Mouse (Mus musculus): ENCODE data around the gene Phf2.
A peak's percentile ranks its signal among the peaks of the same experiment; 100 is the strongest.
"Not testable (repeated sequence)": the region's sequence is repeated elsewhere in the genome, so short reads cannot be mapped to it uniquely, and the experiment has no call there.

The Phf2 gene

GRCm38 (mm10) chr13:48858054-48858453, 12.9 kb downstream of the Phf2 start:
- DNase-seq (ENCODE audit: low spot score): no peak

- DNase-seq (ENCODE audit: low spot score): peak; percentile 36
Observed at GRCm38 (mm10) chr13:48857246-48857932, 13.5 kb downstream of the Phf2 start.

- no peak for DNase-seq (ENCODE audit: low spot score)
Observed at GRCm38 (mm10) chr13:48853947-48854346, 17.0 kb downstream of the Phf2 start.

- DNase-seq (ENCODE audit: low spot score): no peak
Observed at GRCm38 (mm10) chr13:48853475-48853874, 17.4 kb downstream of the Phf2 start.

- DNase-seq (ENCODE audit: low spot score): no peak
Observed at GRCm38 (mm10) chr13:48852859-48853258, 18.1 kb downstream of the Phf2 start.

GRCm38 (mm10) chr13:48851719-48852118, 19.2 kb downstream of the Phf2 start:
- DNase-seq (ENCODE audit: low spot score): no peak

- no peak for DNase-seq (ENCODE audit: low spot score)
Observed at GRCm38 (mm10) chr13:48850771-48851170, 20.1 kb downstream of the Phf2 start.

- DNase-seq (ENCODE audit: low spot score): no peak
Observed at GRCm38 (mm10) chr13:48850326-48850725, 20.6 kb downstream of the Phf2 start.

GRCm38 (mm10) chr13:48849155-48849554, 21.8 kb downstream of the Phf2 start:
- no peak for DNase-seq (ENCODE audit: low spot score)

- DNase-seq (ENCODE audit: low spot score): no peak
Observed at GRCm38 (mm10) chr13:48845308-48845707, 25.6 kb downstream of the Phf2 start.

- DNase-seq (ENCODE audit: low spot score): no peak
Observed at GRCm38 (mm10) chr13:48843530-48843929, 27.4 kb downstream of the Phf2 start.

GRCm38 (mm10) chr13:48841905-48842592, 28.9 kb downstream of the Phf2 start:
- DNase-seq (ENCODE audit: low spot score): no peak

- no peak for DNase-seq (ENCODE audit: low spot score)
Observed at GRCm38 (mm10) chr13:48838284-48838683, 32.6 kb downstream of the Phf2 start.

- DNase-seq (ENCODE audit: low spot score): no peak
Observed at GRCm38 (mm10) chr13:48837537-48837936, 33.4 kb downstream of the Phf2 start.

GRCm38 (mm10) chr13:48830528-48831250, 40.2 kb downstream of the Phf2 start:
- no peak for DNase-seq (ENCODE audit: low spot score)

- DNase-seq (ENCODE audit: low spot score): no peak
Observed at GRCm38 (mm10) chr13:48829780-48830179, 41.1 kb downstream of the Phf2 start.

GRCm38 (mm10) chr13:48822871-48823270, 48.0 kb downstream of the Phf2 start:
- DNase-seq (ENCODE audit: low spot score): no peak

- no peak for DNase-seq (ENCODE audit: low spot score)
Observed at GRCm38 (mm10) chr13:48822288-48822687, 48.6 kb downstream of the Phf2 start.

- no peak for DNase-seq (ENCODE audit: low spot score)
Observed at GRCm38 (mm10) chr13:48819131-48819530, 51.8 kb downstream of the Phf2 start.

GRCm38 (mm10) chr13:48814406-48814805, 56.5 kb downstream of the Phf2 start:
- no peak for DNase-seq (ENCODE audit: low spot score)

GRCm38 (mm10) chr13:48810991-48811390, 59.9 kb downstream of the Phf2 start:
- no peak for DNase-seq (ENCODE audit: low spot score)

- no peak for DNase-seq (ENCODE audit: low spot score)
Observed at GRCm38 (mm10) chr13:48810274-48810823, 60.6 kb downstream of the Phf2 start.

- DNase-seq (ENCODE audit: low spot score): not testable (repeated sequence)
Observed at GRCm38 (mm10) chr13:48809668-48810067, 61.3 kb downstream of the Phf2 start.

All from embryo, embryonic 10 days (tissue).